12 mouse cellular contexts compared by ENCODE assay signal in genomic region chr4:137128152-137128551, GRCm38 (mm10).
DNase-seq lines count a peak whose midpoint lies in the region; ATAC-seq and TF ChIP-seq lines count a peak whose summit lies in the region.
"Had no signal": no experiment of that assay in that cellular context is flagged by ENCODE, and none has a peak within 500 bp of the region (broad histone marks: within the 10 kb centered on the region; RNA-seq: fewer than 3 reads in every experiment).

No protein-coding gene starts in this region.

- no peak overlapping the region for H3K27ac ChIP-seq in lung, postnatal 0 days (ENCODE audit: low read length)
- H3K27ac ChIP-seq in hindbrain, embryonic 12.5 days, result peak overlapping the region; percentile 62
- H3K27ac ChIP-seq: midbrain, embryonic 10.5 days had no signal

- no peaks in the 10 kb centered on the region for H3K4me1 ChIP-seq in lung, postnatal 0 days (ENCODE audit: insufficient read depth, low read depth, low read length)
- H3K4me1 ChIP-seq in lung, adult 2 months (ENCODE audit: control insufficient read depth, insufficient read depth, low read length), result no peaks in the 10 kb centered on the region
- H3K4me1 ChIP-seq in hindbrain, embryonic 12.5 days, result peaks cover 14% of the 10 kb centered on the region

- peak; percentile 48 for DNase-seq in adrenal gland, postnatal 14 days
- DNase-seq in adrenal gland, adult 18-20 months (ENCODE audit: low spot score in 2 of 2), result no peak
- DNase-seq in lung, postnatal 0 days (ENCODE audit: low spot score), result peak; percentile 38
- no peak for DNase-seq in lung, adult 2 months
- peak; percentile 66 for DNase-seq in neural tube, embryonic 10.5 days (ENCODE audit: extremely low spot score, low spot score)
- DNase-seq in cerebellum, adult 18-20 months, result no peak
- DNase-seq in layer of hippocampus, postnatal 25 days (ENCODE audit: extremely low spot score in 1 of 2, low spot score in 1 of 2), result no peak
- DNase-seq: cerebellum, postnatal 36 days; heart, postnatal 14 days; right cerebral cortex, adult 18-20 months had no signal

- no peak overlapping the region for H3K4me2 ChIP-seq in lung, postnatal 0 days (replicated peaks; ENCODE audit: low read depth, low read length)
- no peak overlapping the region for H3K4me2 ChIP-seq in hindbrain, embryonic 12.5 days (replicated peaks)

- ATAC-seq in lung, postnatal 0 days, result peak; percentile 62
- peak; percentile 63; the same call in 1 of the 2 replicates for ATAC-seq in hindbrain, embryonic 12.5 days (ENCODE audit: low FRiP score)

- no peaks in the 10 kb centered on the region for H3K36me3 ChIP-seq in lung, postnatal 0 days (ENCODE audit: insufficient read depth, low read length)
- H3K36me3 ChIP-seq in hindbrain, embryonic 12.5 days, result no peaks in the 10 kb centered on the region
- H3K36me3 ChIP-seq: midbrain, embryonic 10.5 days had no signal

- no peak for TF ChIP-seq POLR2A in lung, adult 2 months (IDR thresholded peaks at IDR 0.05; ENCODE audit: borderline replicate concordance, extremely low read depth, low read depth, low read length)

- H3K27me3 ChIP-seq in lung, postnatal 0 days (replicated peaks; ENCODE audit: insufficient read depth, low read length), result peaks cover 18% of the 10 kb centered on the region; the same call in 1 of the 2 replicates
- peaks cover 5% of the 10 kb centered on the region for H3K27me3 ChIP-seq in hindbrain, embryonic 12.5 days

- no peak overlapping the region for H3K9ac ChIP-seq in lung, postnatal 0 days (replicated peaks; ENCODE audit: low read depth)
- 0 out of 2 replicates have a peak overlapping the region, but pooled peaks have one; percentile 36 for H3K9ac ChIP-seq in hindbrain, embryonic 12.5 days

- no peak for TF ChIP-seq CTCF in lung, postnatal 0 days (IDR thresholded peaks at IDR 0.05)
- TF ChIP-seq CTCF in lung, adult 2 months (IDR thresholded peaks at IDR 0.05; ENCODE audit: insufficient read depth, low read length), result no peak

- no peaks in the 10 kb centered on the region for H3K9me3 ChIP-seq in lung, postnatal 0 days (ENCODE audit: low read length)
- no peaks in the 10 kb centered on the region for H3K9me3 ChIP-seq in hindbrain, embryonic 12.5 days (replicated peaks)
- H3K9me3 ChIP-seq: midbrain, embryonic 10.5 days had no signal

- H3K4me3 ChIP-seq in lung, postnatal 0 days (ENCODE audit: low read depth, low read length), result no peak overlapping the region
- no peak overlapping the region for H3K4me3 ChIP-seq in lung, adult 2 months (replicated peaks; ENCODE audit: extremely low read depth, low read depth, low read length)
- no peak overlapping the region for H3K4me3 ChIP-seq in hindbrain, embryonic 12.5 days
- H3K4me3 ChIP-seq: midbrain, embryonic 10.5 days had no signal

- 6% methylated on average over 15 of the region's 15 CpGs for WGBS in lung, postnatal 0 days
- WGBS in lung, adult 2 months, result 15% methylated on average over 15 of the region's 15 CpGs
- WGBS in hindbrain, embryonic 12.5 days, result 33% methylated on average over 15 of the region's 15 CpGs

- TF ChIP-seq EP300 in lung, postnatal 0 days (IDR thresholded peaks at IDR 0.05), result peak; percentile 32; the same call in 1 of the 2 replicates

Comparison
In these comparisons a context has a peak if more than half of its experiments do, and no peak if none do; other contexts are left out.
1. DNase-seq: peak in adrenal gland, postnatal 14 days (single experiment), lung, postnatal 0 days (single experiment) and neural tube, embryonic 10.5 days (single experiment); none in adrenal gland, adult 18-20 months (0 of 2), lung, adult 2 months (single experiment), cerebellum, adult 18-20 months (0 of 2) and layer of hippocampus, postnatal 25 days (0 of 2).